Mouse (Mus musculus): ENCODE data around the gene Tmem238. TPM values are rescaled to one million over a fixed set of nuclear protein-coding genes. Genes with fewer than 3 reads are reported as not detected.
"Not testable (repeated sequence)": the region's sequence is repeated elsewhere in the genome, so short reads cannot be mapped to it uniquely, and the experiment has no call there.

The Tmem238 gene
- polyA plus RNA-seq, 1 experiment: 4.9 TPM

DNA sequence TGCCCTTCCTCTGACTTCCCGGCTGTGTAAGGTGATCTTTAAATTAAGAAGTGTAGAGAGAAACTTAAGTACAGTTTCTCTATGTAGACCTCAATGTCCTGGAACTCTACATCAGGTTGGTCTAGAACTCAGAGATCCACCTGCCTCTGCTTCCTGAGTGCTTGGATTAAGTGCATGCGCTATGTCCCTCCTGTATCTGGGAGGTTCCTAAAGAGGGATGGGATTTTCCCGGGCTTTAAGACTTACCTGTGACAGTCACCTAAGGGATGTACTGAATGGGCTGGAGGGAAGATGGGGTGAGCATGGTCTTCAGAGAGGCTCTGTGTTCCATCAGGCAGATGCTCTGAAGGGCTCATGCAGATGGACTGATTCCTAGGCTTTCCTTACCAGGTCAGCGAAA is 4.2 kb upstream of the Tmem238 start:
- peaks cover 4% of the 10 kb centered on the region; the same call in 1 of the 2 replicates for H3K4me1 ChIP-seq (ENCODE audit: control insufficient read depth, insufficient read depth, low read length)
- TF ChIP-seq POLR2A (IDR thresholded peaks at IDR 0.05; ENCODE audit: extremely low read depth, insufficient read depth, low read length) (no peak), CTCF (IDR thresholded peaks at IDR 0.05; ENCODE audit: extremely low read depth, insufficient read depth, low read length) (no peak)
- H3K27ac ChIP-seq (ENCODE audit: insufficient read depth, low read length): no peak overlapping the region
- peak overlapping the region; percentile 71 for H3K4me3 ChIP-seq (ENCODE audit: insufficient read depth, low read length)

DNA sequence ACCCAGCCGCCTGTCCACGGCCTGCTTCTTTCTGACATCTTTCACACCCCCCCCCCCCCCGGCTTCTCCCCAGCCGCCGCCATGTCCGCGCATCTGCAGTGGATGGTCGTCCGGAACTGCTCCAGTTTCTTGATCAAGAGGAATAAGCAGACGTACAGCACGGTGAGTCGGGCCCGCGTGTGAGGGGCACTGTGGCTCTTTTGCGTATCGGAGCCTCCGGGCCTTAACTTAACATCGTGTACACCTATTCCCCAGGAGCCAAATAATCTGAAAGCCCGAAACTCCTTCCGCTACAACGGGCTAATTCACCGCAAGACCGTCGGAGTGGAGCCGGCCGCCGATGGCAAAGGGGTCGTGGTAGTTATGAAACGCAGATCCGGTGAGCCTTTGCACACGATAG is 3.8 kb upstream of the Tmem238 start:
- not testable (repeated sequence) for H3K4me1 ChIP-seq (ENCODE audit: control insufficient read depth, insufficient read depth, low read length); H3K27ac ChIP-seq (ENCODE audit: insufficient read depth, low read length)
- H3K4me3 ChIP-seq (ENCODE audit: insufficient read depth, low read length): peak overlapping the region; percentile 71

DNA sequence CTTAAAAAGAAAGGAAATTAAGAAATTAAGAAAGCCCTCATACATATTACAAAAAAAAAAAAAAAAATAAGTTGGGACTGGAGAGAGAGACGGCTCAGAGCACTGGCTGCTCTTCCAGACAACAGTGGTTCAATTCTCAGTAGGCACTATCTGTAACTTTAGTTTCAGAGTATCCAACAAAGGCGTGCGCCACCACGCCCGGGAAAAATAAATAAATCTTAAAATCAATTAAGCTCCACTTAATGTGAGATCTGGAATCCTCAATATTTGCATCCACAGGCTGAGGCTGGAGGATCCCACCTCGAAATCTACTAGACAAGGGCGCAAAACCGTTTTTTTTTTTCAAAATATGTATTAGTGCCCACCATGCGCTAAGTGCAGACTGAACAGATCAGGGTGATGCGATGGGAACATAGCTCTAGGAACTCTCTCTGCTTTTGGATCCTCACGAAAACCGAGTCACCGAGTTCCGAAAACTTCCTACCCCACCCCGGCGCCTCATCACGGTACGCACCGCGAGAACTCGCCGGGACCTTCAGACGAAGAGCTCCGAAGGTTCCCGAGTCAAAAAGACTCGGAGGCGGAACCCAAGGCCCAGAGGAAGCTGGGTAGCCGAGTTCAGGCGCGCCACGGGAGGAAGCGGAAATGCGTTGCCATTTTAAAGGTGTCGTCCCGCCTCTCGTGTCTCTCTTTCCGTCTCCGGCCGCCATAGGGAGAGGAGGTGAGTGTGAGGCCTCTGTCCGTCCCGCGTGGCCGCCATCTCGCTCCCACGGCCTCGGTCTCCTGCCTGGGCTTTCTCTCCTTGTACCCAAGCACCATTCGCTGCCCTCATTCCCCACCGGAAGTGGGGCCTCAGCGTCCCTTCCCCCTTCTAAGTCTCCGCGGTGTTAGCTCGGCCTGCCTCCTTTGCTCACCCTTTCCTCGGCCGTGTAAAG is 3.1 kb upstream of the Tmem238 start, which contains the start of gene Rpl28:
Gene Rpl28 (plus strand): TSS at position 597 of the 935 bp plus-strand sequence.
- peaks cover 5% of the 10 kb centered on the region; the same call in 1 of the 2 replicates for H3K4me1 ChIP-seq (ENCODE audit: control insufficient read depth, insufficient read depth, low read length)
- H3K27ac ChIP-seq (ENCODE audit: insufficient read depth, low read length): peak within 1 kb of the TSS; percentile 67
- H3K4me3 ChIP-seq (ENCODE audit: insufficient read depth, low read length): peak within 1 kb of the TSS; percentile 71
- TF ChIP-seq CTCF (IDR thresholded peaks at IDR 0.05; ENCODE audit: extremely low read depth, insufficient read depth, low read length) (no peak), POLR2A (IDR thresholded peaks at IDR 0.05; ENCODE audit: extremely low read depth, insufficient read depth, low read length) (peak; percentile 98)

DNA sequence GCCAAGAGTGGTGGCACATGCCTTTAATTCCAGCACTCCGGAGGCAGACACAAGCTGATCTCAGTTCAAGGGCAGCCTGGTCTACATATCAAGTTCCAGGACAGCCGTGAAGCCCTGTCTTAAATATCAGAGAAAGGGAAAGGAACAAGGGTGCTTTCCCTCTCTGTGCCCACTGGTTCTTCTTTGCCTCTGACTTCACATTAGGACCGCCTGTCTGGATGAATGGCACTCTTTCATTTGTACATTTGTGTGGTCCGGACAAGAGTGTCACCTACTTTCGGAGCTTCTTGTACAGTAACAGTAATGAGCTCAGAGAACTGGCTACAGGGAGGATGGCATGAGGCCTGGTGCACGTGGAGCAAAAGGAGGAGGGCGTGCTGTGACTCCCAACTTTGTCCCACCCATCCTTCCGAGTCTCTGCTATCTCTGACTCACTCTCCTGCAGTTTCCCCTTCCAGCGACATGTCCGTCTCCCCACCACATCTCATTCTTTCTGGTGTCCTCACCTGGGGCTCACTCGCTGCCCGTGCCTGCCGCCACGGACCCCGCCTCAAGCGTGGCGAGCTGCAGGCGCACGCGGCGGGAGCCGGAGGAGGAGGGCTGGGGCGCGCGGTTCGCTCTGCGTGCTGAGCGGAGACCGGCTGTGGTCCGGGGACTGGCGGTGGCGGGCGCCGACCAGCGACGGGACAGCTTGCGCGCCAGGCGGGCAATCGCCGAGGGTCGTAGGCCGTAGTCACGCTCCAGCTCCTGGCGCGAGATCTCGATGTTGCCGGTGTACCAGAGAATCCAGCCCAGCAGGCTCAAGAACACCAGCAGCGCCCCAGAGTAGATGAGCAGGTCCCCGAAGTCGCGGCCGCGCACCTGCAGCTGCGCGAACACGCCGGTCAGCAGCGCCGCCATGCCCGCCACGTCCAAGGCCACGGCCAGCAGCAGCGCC is 689 bp downstream of the Tmem238 start:
- H3K27ac ChIP-seq (ENCODE audit: insufficient read depth, low read length): no peak overlapping the region
- TF ChIP-seq POLR2A (IDR thresholded peaks at IDR 0.05; ENCODE audit: extremely low read depth, insufficient read depth, low read length) (peak; percentile 36; the same call in 1 of the 2 replicates), CTCF (IDR thresholded peaks at IDR 0.05; ENCODE audit: extremely low read depth, insufficient read depth, low read length) (no peak)
- H3K4me1 ChIP-seq (ENCODE audit: control insufficient read depth, insufficient read depth, low read length): peaks cover 3% of the 10 kb centered on the region; the same call in 1 of the 2 replicates
- peak overlapping the region; percentile 64 for H3K4me3 ChIP-seq (ENCODE audit: insufficient read depth, low read length)

DNA sequence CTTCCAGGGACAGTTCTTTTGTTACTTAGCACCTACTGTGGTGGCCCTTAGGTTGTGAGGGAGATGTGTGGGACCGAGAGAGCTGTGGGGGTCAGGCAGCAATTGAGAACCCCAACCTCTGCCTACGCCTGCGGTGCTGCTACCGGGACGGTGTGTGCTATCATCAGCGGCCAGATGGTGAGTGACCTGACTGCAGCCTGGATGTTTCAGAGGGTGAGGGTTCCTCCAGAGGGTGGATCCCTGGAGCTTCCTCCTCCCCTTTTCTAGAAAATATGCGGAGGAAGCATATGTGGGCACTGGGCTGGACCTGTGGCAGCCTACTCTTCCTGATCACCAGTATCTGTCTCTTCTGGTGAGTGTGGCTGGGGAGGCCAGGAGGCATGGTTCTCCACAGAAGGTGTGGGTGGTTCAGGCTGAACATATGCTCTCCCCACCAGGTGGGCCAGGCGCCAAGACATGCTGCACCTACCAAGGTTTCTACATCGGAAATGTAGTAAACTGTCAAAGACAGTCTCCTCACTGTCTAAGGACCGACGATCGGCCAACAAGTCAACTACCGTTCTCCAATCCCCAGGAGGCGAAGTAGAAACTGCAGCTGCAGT is 5.7 kb downstream of the Tmem238 start:
- Histone ChIP-seq H3K27ac (ENCODE audit: insufficient read depth, low read length) (no peak overlapping the region), H3K4me1 (ENCODE audit: control insufficient read depth, insufficient read depth, low read length) (peaks cover 2% of the 10 kb centered on the region; the same call in 1 of the 2 replicates), H3K4me3 (ENCODE audit: insufficient read depth, low read length) (no peak overlapping the region)
- TF ChIP-seq CTCF (IDR thresholded peaks at IDR 0.05; ENCODE audit: extremely low read depth, insufficient read depth, low read length) (no peak), POLR2A (IDR thresholded peaks at IDR 0.05; ENCODE audit: extremely low read depth, insufficient read depth, low read length) (no peak)

DNA sequence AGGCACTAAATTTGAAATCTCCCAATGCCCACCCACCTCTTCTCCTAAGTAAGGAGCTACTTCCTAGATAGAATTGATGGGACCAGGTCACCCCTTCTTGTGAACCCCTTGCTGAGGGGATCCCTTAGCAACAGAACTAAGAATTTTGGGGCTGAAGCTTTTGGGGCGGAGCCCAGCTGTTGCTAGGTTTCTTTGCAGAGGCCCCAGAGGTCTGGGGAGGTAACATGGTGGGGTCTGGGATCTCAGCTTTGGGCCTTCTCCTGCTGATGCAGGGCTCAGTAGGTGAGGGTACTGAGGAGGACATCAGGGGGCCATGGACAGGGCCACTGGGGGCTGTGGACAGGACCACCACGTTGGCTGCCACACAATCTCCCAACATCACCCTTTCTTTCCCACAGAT is 6.7 kb downstream of the Tmem238 start, which contains the start of the genes Il11 and Tmem190:
Gene Il11 (minus strand): TSS at position 101 of the 400 bp plus-strand sequence.
Gene Tmem190 (plus strand): TSS at position 179 of the 400 bp plus-strand sequence.
- Histone ChIP-seq H3K4me1 (ENCODE audit: control insufficient read depth, insufficient read depth, low read length) (no peaks in the 10 kb centered on the region), H3K27ac (ENCODE audit: insufficient read depth, low read length) (no peak within 1 kb of the TSS), H3K4me3 (ENCODE audit: insufficient read depth, low read length) (no peak within 1 kb of the TSS)
- TF ChIP-seq CTCF (IDR thresholded peaks at IDR 0.05; ENCODE audit: extremely low read depth, insufficient read depth, low read length) (no peak), POLR2A (IDR thresholded peaks at IDR 0.05; ENCODE audit: extremely low read depth, insufficient read depth, low read length) (no peak)

DNA sequence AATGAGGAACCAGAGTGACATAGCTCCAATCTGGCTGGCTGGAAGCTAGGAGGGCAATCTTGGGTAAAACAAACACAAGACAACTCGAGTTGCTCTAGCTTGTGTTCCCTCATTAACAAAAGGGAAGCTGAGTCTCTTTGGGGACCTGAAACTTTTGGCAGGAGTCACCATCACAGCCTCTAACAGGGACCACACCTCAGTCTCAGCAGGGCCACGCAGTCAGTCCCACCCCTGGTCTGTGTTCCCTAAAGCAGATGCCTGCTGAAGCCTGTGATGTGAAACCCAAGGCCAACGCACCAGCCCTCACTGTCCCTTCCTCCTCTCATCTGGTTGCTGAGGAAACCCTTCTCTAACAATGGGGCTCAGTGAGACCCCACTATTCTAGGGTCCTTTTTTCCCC is 7.3 kb downstream of the Tmem238 start:
- H3K27ac ChIP-seq (ENCODE audit: insufficient read depth, low read length): no peak overlapping the region
- H3K4me3 ChIP-seq (ENCODE audit: insufficient read depth, low read length): no peak overlapping the region
- H3K4me1 ChIP-seq (ENCODE audit: control insufficient read depth, insufficient read depth, low read length): no peaks in the 10 kb centered on the region
- no peak for TF ChIP-seq CTCF (IDR thresholded peaks at IDR 0.05; ENCODE audit: extremely low read depth, insufficient read depth, low read length)
- no peak for TF ChIP-seq POLR2A (IDR thresholded peaks at IDR 0.05; ENCODE audit: extremely low read depth, insufficient read depth, low read length)

DNA sequence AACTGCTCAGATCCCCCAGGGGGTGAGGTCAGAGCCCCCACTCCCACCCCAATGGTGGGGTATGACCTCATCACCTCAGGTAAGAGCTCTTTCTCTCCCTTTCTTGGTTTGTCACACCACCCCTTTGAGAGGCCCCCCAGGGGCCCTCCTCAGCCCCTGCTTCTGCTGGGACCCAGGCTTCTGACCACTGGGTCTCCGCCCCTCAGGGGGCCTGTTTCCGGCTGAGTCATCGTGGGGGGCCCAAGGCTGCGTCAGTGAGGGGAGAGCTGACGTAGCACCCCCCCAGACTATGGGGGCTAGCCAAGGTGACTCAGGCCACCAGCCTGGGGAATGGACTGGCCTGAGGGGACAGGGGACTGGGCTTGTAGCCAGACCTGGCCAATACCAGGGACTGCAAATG is 9.5 kb downstream of the Tmem238 start:
- no peak overlapping the region for H3K4me3 ChIP-seq (ENCODE audit: insufficient read depth, low read length)
- H3K4me1 ChIP-seq (ENCODE audit: control insufficient read depth, insufficient read depth, low read length): no peaks in the 10 kb centered on the region
- H3K27ac ChIP-seq (ENCODE audit: insufficient read depth, low read length): no peak overlapping the region
- no peak for TF ChIP-seq POLR2A (IDR thresholded peaks at IDR 0.05; ENCODE audit: extremely low read depth, insufficient read depth, low read length)
- TF ChIP-seq CTCF (IDR thresholded peaks at IDR 0.05; ENCODE audit: extremely low read depth, insufficient read depth, low read length): no peak
